Mouse (Mus musculus) kidney, embryonic 15.5 days (tissue): Measurements from ENCODE around the gene Eef1a1. TPM values are rescaled to one million over a fixed set of nuclear protein-coding genes. Genes with fewer than 3 reads are reported as not detected.
"Not testable (repeated sequence)": the region's sequence is repeated elsewhere in the genome, so short reads cannot be mapped to it uniquely, and the experiment has no call there.

Source experiments
- ATAC-seq: fragments of 200-750 bp; cut with Nextera tagmentation; replicated peaks from 2 replicates; pipeline ENCODE4 v1.8.0; 2017; ENCODE audit warnings: moderate TSS enrichment; ENCODE audit not compliant: low FRiP score
- H3K27ac ChIP-seq: fragments of 300-500 bp; sonication (generic); 2 replicates; pipeline ENCODE4 v1.5.1; 2015; ENCODE audit warnings: mild to moderate bottlenecking, inconsistent platforms
- H3K27me3 ChIP-seq: fragments of 300-500 bp; sonication (generic); 2 replicates; pipeline ENCODE4 v1.6.1; 2015; ENCODE audit warnings: inconsistent platforms
- H3K36me3 ChIP-seq: fragments of 300-500 bp; sonication (generic); 2 replicates; pipeline ENCODE4 v1.6.1; 2015; ENCODE audit warnings: inconsistent platforms
- H3K4me1 ChIP-seq: fragments of 300-500 bp; sonication (generic); 2 replicates; pipeline ENCODE4 v1.6.1; 2015; ENCODE audit warnings: inconsistent platforms
- H3K4me2 ChIP-seq: fragments of 300-500 bp; sonication (generic); 2 replicates; pipeline ENCODE4 v1.6.1; 2015; ENCODE audit warnings: moderate library complexity, mild to moderate bottlenecking, inconsistent platforms
- H3K4me3 ChIP-seq: fragments of 300-500 bp; sonication (generic); replicated peaks from 2 replicates; pipeline ENCODE4 v1.5.1; 2015; ENCODE audit warnings: mild to moderate bottlenecking, inconsistent platforms
- H3K9ac ChIP-seq: fragments of 300-500 bp; sonication (generic); 2 replicates; pipeline ENCODE4 v1.6.1; 2015; ENCODE audit warnings: mild to moderate bottlenecking, inconsistent platforms
- H3K9me3 ChIP-seq: fragments of 300-500 bp; sonication (generic); replicated peaks from 2 replicates; pipeline ENCODE4 v1.6.1; 2016; ENCODE audit warnings: inconsistent platforms
- WGBS: fragments of 180-500 bp; shearing (Covaris S2); methylation state at CpG from one replicate; pipeline ENCODE4 v1.1.7; 2015; ENCODE audit warnings: mixed read lengths; 5-methylcytosine and 5-hydroxymethylcytosine counted together
- polyA plus RNA-seq: library from polyadenylated mRNA; unstranded; fragments of >200 nt; fragmentation: Nextera tagmentation; extraction: Ambion mirVana; gene quantifications from 2 replicates; pipeline ENCODE4 v1.2.1, GENCODE M21; 2015

Gene Eef1a1
- polyA plus RNA-seq, 1 experiment from 2014 or later = 4,779 TPM

DNA sequence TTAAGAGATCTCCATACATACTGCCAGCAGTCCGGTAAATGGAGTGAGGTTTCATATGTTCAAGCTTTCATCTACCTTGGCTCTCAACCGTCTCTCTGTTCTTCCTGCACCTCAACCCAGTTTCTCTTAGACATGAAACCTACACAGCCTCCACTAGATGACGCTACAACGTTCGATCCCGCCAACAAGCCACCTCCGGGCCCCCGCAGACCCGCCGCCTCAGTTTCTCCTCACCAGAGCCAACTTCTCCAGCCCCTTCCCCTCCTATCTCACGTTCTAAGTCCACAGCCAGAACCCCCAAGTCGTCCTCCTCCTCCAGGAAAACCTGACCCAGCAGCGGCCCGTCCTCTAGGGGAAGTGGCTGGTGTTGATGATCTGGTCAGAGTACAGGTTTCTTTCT, 32.7 kb upstream of the Eef1a1 start:
- Histone ChIP-seq H3K4me2 (peak overlapping the region; percentile 91), H3K9me3 (no peaks in the 10 kb centered on the region), H3K9ac (peak overlapping the region; percentile 48), H3K27me3 (no peaks in the 10 kb centered on the region), H3K4me1 (peaks cover 23% of the 10 kb centered on the region), H3K36me3 (no peaks in the 10 kb centered on the region), H3K4me3 (peak overlapping the region; percentile 56), H3K27ac (0 out of 2 replicates have a peak overlapping the region, but pooled peaks have one; percentile 57)
- 36% methylated on average over 14 of the region's 14 CpGs for WGBS
- no peak for ATAC-seq

DNA sequence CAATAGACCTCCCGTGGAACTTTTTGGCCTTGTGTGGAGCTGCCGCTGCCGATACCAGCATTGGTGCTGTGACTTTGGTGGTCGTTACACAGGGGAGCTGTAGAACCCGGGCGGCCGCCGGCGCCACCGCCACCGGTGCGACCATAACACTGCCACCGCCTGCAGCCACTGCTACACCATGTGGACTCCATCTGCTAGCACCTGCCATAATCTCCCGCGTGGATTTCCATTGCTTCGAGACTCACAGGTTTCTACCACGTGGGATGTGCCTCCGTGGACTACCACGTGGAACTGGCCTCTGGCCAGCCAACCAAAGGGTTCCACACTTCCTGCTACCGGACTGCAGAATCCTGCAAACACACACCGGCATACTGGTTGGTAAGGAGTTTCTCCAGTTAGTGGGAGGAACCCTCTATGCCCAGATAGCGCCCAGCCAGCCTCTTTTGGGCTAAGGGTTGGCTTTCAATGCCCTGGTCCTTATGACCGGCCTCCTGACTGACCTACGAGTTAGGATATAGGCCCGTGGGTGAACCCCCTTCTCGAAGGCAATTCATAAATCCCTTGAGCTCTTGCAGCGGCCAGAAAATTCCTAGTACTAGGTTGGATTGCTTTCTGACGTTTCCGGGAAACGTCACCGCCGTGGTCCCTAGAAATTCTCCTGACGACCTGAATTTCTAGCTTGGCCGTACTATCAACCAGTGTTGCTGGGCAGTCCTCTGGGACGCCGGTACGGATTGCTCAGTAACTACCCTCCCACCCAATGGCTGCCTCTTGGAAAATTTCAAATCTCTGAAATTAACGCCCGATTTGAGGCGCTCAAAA, 32.0 kb upstream of the Eef1a1 start:
- H3K9ac ChIP-seq = peak overlapping the region; percentile 48
- H3K27ac ChIP-seq = peak overlapping the region; percentile 57
- peak overlapping the region; percentile 91 for H3K4me2 ChIP-seq
- H3K27me3 ChIP-seq = no peaks in the 10 kb centered on the region
- peaks cover 23% of the 10 kb centered on the region for H3K4me1 ChIP-seq
- no peaks in the 10 kb centered on the region for H3K36me3 ChIP-seq
- H3K4me3 ChIP-seq = peak overlapping the region; percentile 56
- WGBS = 2% methylated on average over 40 of the region's 40 CpGs
- H3K9me3 ChIP-seq = no peaks in the 10 kb centered on the region
- peak; percentile 59 for ATAC-seq

DNA sequence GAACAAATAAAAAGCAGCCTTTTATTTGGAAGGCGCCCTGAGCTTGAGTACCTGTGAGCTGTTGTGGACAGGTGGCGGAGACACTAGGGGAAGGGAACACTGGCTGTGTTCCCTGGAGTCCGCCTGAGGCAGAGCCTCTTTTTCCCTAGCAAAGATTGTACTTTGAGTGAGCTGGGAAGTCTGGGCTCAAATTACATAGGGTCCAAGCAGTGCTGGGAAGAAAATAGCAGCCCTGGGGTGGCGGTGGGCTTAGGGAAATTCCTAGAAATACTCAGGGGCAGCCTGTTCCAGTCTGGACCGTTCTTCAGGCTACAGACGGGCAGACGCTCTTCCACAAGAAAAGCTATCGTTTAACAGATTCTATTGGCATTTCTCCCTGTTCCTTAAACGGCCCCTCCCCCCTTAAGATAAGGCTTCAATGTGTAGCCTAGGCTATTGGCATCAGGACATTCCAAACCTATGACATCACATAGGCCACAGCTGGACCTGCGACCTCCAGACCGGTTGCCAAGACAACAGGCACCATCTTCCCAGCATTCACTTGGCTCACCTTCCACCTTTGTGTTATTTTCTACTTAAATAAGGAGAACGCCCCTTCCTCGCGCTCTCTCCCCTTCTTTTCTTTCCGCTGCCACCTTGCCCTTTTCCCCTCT, 31.3 kb upstream of the Eef1a1 start:
- ATAC-seq = peak; percentile 84
- Histone ChIP-seq H3K27me3 (no peaks in the 10 kb centered on the region), H3K36me3 (no peaks in the 10 kb centered on the region), H3K4me1 (peaks cover 23% of the 10 kb centered on the region), H3K4me3 (peak overlapping the region; percentile 56), H3K27ac (peak overlapping the region; percentile 57), H3K9ac (peak overlapping the region; percentile 48), H3K4me2 (peak overlapping the region; percentile 91), H3K9me3 (no peaks in the 10 kb centered on the region)
- WGBS = 8% methylated on average over 15 of the region's 15 CpGs

DNA sequence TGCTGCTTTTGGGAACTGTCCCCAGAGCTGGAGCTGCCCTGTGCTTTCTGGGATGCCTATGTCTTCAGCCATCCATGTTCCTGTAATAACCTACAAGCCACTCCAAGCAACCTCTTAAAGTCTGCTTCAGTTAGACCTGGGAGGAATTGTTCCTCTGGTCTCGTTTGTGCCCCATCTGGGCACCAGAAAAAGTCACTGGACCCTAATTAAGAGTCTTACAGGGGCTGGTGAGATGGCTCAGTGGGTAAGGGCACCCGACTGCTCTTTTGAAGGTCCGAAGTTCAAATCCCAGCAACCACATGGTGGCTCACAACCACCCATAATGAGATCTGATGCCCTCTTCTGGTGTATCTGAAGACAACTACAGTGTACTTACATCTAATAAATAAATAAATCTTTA, 28.3 kb upstream of the Eef1a1 start:
- not testable (repeated sequence) for H3K36me3 ChIP-seq, H3K9ac ChIP-seq, H3K27ac ChIP-seq, H3K9me3 ChIP-seq, H3K4me3 ChIP-seq, H3K27me3 ChIP-seq, H3K4me2 ChIP-seq, ATAC-seq
- WGBS = 63% methylated on average over 3 of the region's 3 CpGs
- peaks cover 23% of the 10 kb centered on the region for H3K4me1 ChIP-seq

DNA sequence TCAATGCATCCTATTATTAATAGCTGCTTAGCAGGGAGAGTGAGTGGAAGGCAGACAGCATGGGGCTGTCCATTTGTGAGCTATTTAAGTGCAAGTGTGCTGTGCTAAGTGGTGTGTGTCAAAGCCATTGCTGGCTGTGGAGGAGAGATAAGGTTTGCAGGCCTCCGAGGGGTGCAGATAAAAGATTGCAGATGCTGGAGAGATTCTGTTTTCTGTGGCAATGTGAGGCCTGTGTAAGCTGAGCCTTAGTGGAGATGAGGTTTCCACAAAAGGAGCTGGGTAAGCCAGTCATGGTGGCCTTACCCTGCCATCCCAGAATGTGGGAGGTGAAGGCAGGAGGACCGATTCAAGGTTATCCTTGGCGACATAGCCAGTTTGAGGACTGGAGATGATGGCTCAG, 27.2 kb upstream of the Eef1a1 start:
- ATAC-seq = no peak
- Histone ChIP-seq H3K36me3 (no peaks in the 10 kb centered on the region), H3K4me2 (no peak overlapping the region), H3K4me1 (peaks cover 17% of the 10 kb centered on the region), H3K4me3 (no peak overlapping the region), H3K9me3 (no peaks in the 10 kb centered on the region), H3K27ac (no peak overlapping the region), H3K27me3 (no peaks in the 10 kb centered on the region), H3K9ac (no peak overlapping the region)
- WGBS = 52% methylated on average over 3 of the region's 3 CpGs

DNA sequence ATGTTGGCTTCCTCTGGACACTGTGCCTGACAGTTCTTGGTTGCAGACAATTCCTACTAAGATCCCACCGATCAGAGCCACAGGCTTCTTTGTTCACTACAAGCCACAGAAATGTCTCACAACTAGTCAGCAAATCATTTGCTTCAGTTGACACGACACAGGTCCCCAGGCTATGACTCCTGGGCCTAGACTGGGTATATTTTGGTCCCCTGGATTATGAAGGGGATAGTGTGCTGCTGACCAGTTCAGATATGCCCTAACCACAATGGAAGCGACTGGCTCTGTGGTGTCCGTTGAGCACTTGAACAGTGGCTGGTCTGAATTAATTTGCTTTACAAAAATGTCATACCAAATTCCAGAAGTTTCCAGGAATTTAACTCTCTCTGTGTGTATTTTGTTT, 25.7 kb upstream of the Eef1a1 start:
- no peaks in the 10 kb centered on the region for H3K36me3 ChIP-seq
- H3K27ac ChIP-seq = no peak overlapping the region
- H3K4me3 ChIP-seq = no peak overlapping the region
- H3K9ac ChIP-seq = no peak overlapping the region
- ATAC-seq = no peak
- H3K9me3 ChIP-seq = no peaks in the 10 kb centered on the region
- no peaks in the 10 kb centered on the region for H3K27me3 ChIP-seq
- WGBS = 81% methylated on average over 4 of the region's 4 CpGs
- no peak overlapping the region for H3K4me2 ChIP-seq
- peaks cover 2% of the 10 kb centered on the region for H3K4me1 ChIP-seq

DNA sequence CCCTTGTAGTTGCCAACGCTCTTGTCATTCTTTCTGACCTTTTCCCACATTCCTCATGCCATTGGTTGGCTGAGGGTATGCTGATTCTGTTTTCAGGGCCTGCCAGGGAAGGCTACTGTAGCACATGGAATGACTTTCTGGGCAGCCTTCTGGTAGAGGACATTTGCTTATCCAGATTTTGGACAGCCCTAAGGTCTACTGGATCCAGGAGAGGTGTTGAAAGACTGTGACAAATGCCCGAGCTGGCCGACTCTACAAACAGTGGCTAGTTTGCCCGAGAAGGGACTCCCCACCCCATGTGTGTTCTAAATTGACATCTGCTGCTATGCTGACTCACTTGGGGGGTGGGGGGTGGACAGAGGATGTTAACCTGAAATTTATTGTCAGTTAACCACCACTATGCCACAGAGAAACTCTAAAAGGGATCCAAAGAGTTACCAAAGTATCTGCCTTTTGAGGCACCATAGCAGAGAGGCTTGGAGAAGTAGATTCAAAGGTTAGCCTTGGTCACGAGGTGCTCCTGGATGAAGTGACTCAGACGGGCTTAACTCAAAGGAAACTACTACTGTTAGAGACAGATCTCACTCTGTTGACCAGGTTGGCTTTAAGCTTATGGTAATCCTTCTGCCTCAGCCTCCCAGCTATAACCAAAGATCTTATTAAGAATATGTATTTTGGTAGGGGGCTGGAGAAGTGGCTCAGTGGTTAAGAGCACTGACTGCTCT, 25.0 kb upstream of the Eef1a1 start:
- no peak overlapping the region for H3K4me3 ChIP-seq
- no peak overlapping the region for H3K27ac ChIP-seq
- WGBS = 73% methylated on average over 6 of the region's 6 CpGs
- no peaks in the 10 kb centered on the region for H3K4me1 ChIP-seq
- no peak overlapping the region for H3K4me2 ChIP-seq
- no peaks in the 10 kb centered on the region for H3K27me3 ChIP-seq
- no peak for ATAC-seq
- H3K9ac ChIP-seq = no peak overlapping the region
- H3K9me3 ChIP-seq = no peaks in the 10 kb centered on the region
- H3K36me3 ChIP-seq = no peaks in the 10 kb centered on the region

DNA sequence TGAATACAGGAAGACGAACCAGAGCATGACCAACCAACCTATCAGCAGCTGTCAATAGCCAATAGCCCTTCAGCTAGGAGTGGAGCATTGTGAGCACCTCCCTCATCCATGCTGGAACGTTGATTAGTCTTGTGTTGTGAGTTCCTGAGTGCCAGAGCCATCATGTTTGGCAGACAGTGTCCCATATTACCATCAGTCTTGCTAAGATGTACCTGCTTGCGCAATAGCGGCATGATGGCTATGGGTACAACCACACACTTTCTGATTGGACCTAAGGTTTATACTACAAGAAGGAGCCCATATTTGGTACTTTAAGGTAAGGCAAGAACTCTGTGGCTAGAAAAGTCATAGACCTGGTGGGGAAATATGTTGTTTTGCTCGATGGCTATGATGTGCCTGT, 22.8 kb upstream of the Eef1a1 start:
- Histone ChIP-seq H3K27ac (no peak overlapping the region), H3K4me1 (no peaks in the 10 kb centered on the region), H3K4me3 (no peak overlapping the region), H3K9me3 (no peaks in the 10 kb centered on the region), H3K36me3 (no peaks in the 10 kb centered on the region), H3K9ac (no peak overlapping the region), H3K27me3 (no peaks in the 10 kb centered on the region), H3K4me2 (no peak overlapping the region)
- WGBS = 96% methylated on average over 5 of the region's 5 CpGs
- no peak for ATAC-seq

DNA sequence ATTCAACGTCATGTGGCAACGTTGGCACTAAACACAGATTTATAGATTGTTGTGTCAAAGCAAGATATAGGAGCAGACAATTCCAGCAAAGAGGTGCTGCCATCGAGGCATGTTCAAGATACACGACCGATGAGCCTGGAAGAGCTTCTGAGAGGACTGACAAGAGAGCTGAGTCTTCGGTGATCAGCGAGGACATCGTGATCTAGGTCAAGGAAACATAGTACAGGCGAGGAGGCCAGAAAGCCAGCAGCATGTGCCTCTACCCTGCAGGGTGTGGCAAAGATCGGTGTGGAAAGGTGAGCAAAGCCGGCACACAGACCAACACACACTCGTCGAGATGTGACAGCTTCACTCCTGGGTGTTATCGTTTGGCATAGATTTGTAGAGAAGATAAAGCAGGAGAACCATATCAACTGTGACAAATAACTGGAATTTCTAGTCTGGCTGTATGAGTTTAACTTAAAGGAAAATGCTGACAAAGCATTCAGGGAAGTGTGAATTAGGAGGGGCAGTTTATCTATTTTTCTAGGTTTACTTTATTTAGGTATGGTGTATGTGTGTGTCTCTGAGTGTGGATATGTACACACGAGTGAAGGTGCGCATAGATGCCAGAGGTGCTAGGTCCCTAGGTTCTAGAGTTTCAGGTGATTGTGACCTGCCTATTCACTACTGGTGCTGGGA, 19.3 kb upstream of the Eef1a1 start:
- Histone ChIP-seq H3K4me1 (peaks cover 12% of the 10 kb centered on the region), H3K9ac (no peak overlapping the region), H3K4me2 (no peak overlapping the region), H3K27me3 (no peaks in the 10 kb centered on the region), H3K36me3 (no peaks in the 10 kb centered on the region), H3K27ac (no peak overlapping the region), H3K4me3 (no peak overlapping the region), H3K9me3 (no peaks in the 10 kb centered on the region)
- WGBS = 83% methylated on average over 16 of the region's 16 CpGs
- no peak for ATAC-seq

DNA sequence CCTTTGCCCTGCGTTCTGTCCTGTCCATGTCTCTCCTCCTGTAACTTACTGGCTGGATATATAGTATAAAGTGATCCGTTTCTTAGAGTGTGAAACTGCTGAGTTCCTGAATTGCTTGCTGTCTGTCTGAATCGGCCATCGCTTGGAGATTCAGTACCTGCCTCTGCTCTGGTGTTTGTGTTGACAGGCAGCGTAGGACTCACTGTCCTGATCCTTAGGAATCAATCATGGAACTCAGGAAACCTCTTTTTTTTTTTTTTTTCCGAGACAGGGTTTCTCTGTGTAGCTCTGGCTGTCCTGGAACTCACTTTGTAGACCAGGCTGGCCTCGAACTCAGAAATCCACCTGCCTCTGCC, 17.7 kb upstream of the Eef1a1 start:
- Histone ChIP-seq H3K4me2 (no peak overlapping the region), H3K27me3 (no peaks in the 10 kb centered on the region), H3K36me3 (no peaks in the 10 kb centered on the region), H3K4me1 (peaks cover 22% of the 10 kb centered on the region), H3K9ac (no peak overlapping the region), H3K9me3 (no peaks in the 10 kb centered on the region), H3K4me3 (no peak overlapping the region), H3K27ac (peak overlapping the region; percentile 78)
- WGBS = 80% methylated on average over 7 of the region's 7 CpGs
- no peak for ATAC-seq

DNA sequence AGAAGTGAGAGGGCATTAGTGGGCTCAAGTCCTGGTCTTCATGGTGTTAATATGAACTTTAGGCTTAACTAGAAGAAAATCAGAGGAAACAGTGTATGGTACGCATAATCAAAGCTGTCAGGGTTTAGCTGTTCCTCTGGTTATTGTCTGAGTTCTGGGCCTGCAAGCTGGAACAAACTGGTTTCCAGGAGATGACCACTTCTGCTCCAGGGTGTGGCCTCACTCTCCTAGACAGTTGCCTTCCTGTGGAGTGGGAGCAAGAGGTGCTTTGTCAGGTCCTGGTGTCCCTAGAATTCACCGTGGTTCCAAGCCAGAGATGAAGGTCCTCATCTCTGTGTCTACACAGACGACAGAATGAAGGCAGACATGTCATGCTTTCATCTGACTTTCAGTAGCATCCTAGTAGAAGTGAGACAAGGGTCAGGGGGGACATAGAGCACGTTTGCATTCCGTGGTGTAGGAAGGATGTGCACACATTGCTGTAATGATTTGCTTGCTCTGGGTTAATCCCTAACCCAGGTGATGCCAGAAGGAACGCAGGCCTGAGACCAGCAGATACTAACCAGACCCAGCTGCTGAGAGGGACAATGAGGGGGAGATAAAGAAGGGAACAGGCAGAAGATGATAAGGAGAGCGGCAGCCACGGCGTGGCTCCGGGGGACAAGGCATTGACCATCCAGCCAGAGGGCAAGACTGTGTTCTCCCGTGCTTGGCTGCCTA, 17.2 kb upstream of the Eef1a1 start:
- H3K4me3 ChIP-seq = no peak overlapping the region
- no peaks in the 10 kb centered on the region for H3K9me3 ChIP-seq
- no peaks in the 10 kb centered on the region for H3K36me3 ChIP-seq
- H3K4me1 ChIP-seq = peaks cover 22% of the 10 kb centered on the region
- H3K27ac ChIP-seq = peak overlapping the region; percentile 78
- WGBS = 59% methylated on average over 11 of the region's 11 CpGs
- ATAC-seq = peak; percentile 82
- no peak overlapping the region for H3K9ac ChIP-seq
- H3K27me3 ChIP-seq = no peaks in the 10 kb centered on the region
- no peak overlapping the region for H3K4me2 ChIP-seq
